Mouse (Mus musculus) retina, embryonic 14.5 days (tissue): ENCODE measurements around the gene Igsf11.

Experiments used
- DNase-seq: peaks from one replicate; pipeline ENCODE4 v3.0.0-alpha.2; 2015; ENCODE audit warnings: low spot score

Igsf11 gene

GRCm38 (mm10) chr16:38892371-38892770 lies at the start of gene Igsf11:
TSS of gene Igsf11 (plus strand) at chr16:38892671.
- DNase-seq: no peak

GRCm38 (mm10) chr16:38858120-38858749 lies 34.2 kb upstream of the Igsf11 start:
- DNase-seq: peak; percentile 75

GRCm38 (mm10) chr16:38860548-38860947 lies 31.9 kb upstream of the Igsf11 start:
- no peak for DNase-seq

DNA sequence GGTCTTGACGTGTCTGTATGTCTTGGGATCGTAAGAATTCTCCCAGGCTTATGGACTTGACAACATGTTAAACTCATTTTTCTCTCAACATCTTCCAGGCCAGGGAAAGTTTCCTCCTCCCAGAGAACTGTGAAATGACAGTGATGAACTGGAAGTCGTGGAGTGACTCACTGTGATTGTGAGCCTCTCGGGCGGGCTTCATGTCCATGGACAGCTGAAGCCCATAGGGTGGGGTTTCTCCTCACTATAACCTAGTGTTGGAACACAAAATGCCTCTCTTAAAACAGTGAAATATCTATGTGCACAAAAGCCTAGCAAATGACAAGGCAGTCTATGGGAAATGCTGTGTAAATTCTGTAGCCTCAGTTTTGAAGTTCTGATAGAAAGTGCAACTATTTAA lies 28.1 kb upstream of the Igsf11 start:
- DNase-seq: no peak

DNA sequence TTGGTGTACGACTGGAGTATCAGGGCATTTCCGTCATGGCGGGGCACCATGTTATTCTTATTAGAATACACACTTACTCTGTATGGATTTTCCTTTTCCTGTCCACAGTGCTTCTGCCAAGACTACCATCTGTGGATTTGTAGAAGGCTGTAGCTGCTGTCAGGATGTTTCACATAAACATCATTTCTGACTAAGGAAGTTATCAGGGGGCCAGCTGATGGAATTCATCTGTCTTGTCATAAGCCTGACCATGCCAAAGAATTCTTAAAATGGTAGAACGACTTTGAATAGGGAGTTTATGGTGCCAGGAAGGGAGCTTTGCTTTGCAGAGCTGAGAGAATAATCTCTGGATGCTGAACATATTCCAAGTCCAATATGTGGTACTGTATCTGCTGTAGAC lies 19.2 kb upstream of the Igsf11 start:
- DNase-seq: no peak

GRCm38 (mm10) chr16:38874481-38874880 lies 18.0 kb upstream of the Igsf11 start:
- no peak for DNase-seq

GRCm38 (mm10) chr16:38898816-38899425 lies 6.5 kb downstream of the Igsf11 start:
- no peak for DNase-seq

DNA sequence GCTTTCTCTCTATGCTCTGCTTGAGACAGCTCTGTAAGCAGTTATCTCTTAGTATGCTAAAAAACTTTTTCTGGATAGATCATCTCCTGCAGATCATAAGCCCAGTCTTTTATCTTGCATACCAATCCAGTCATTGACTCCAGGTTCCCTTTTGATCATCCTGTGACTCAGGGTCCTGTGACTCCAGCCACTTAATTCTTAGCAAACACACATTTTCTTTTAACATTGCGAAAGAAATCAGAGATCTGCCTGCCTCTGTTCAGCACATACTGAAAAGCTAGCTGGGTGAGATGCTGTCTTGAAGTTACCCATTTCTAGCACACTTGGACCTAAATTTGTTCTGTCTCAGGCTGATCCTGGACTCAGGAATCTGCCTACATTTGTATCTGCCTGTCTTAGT lies 7.6 kb downstream of the Igsf11 start:
- DNase-seq: no peak

DNA sequence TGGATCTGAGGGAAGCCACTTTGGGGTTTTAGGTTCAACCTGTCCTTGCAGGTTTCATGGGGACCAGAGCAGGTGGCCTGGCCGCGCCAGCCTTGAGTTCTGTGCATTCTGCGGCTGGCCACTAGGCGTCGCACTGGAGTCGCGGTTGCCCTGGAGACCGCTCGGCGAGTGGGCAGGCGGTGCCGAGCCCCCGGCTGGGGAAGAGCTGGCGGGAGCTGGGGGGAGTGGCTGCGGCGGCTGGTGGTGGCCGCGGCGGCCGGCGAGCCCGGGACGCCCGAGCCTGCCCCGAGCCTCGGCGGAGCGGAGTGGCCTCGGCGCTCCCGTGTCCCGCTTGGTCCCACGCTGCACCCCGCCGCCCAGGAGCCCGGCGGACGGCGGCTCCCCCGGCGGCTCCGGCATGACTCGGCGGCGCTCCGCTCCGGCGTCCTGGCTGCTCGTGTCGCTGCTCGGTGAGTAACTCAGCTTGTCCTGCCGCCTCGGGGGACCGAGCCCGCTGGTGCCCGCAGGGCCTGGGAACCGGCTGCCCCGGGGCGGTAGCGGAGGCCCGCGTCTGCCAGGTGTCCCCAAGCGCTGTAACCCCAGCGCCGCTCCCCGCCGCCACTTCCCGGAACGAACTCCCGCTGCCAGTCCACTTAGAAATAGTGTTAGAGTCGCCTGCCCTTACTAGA lies 9.8 kb downstream of the Igsf11 start:
- peak; percentile 93 for DNase-seq

DNA sequence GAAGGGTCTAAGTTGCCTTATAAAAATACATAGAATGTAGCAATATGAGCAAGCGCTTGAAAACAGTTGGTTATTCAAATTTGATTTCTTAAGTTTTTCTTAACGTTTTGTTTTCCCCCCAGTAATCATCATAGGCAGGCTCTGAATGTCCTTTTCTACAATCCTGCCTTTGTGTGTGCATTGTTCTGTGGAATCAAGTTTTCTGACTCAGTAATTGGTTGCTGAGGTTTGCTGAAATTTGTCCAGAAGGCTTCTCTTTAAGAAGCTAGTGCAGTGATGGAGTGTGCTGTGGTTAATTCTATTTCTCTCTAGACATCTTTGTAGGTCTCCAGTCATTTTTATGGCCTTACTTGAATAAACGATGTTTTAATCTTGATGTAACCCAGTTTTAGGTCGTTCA lies 10.5 kb downstream of the Igsf11 start:
- no peak for DNase-seq

GRCm38 (mm10) chr16:38904202-38904601 lies 11.7 kb downstream of the Igsf11 start:
- DNase-seq: no peak

- DNase-seq: peak; percentile 52
These were observed 13.4 kb downstream of the Igsf11 start for GRCm38 (mm10) chr16:38905911-38906310.

DNA sequence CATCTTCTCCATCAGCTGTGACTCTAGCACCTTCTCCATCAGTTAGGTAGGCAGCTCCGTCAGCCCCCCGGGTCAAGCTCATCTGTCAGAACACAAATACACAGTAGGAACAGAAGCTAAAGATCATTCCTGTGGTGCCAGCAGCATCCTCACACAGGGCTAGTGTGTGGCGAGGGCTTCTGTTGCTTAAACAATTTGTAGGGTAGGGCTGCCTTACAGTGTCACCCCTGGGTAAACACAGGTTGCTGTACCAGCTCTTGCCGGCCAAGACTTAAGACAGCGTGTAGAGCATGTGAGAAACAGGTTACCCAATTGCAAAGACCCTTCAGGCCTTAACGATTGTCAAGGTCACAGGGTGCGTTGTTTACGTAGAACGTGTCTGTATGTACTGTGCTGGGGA lies 15.8 kb downstream of the Igsf11 start:
- no peak for DNase-seq

- DNase-seq: no peak
These were observed 17.0 kb downstream of the Igsf11 start for GRCm38 (mm10) chr16:38909506-38909905.

DNA sequence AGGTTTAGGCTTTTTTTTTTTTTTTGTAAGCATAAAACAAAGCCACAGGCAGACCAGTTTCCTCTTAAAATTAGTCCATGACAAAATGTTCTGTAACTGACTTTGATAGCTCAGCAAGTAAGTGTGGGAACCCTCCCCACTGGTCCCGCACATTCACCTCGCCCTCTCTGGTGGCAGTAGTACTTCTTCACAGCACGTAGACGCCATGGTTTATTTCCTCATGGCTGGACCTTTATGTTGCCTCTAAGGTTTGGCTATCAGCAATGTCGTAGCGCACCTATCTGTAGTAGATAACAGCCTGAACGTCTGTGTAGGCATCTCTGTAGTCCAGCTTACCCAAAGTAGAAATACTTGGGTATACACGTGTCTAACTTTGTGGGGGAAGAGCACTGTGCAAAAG lies 17.6 kb downstream of the Igsf11 start:
- DNase-seq: no peak

GRCm38 (mm10) chr16:38915451-38915850 lies 23.0 kb downstream of the Igsf11 start:
- DNase-seq: no peak

DNA sequence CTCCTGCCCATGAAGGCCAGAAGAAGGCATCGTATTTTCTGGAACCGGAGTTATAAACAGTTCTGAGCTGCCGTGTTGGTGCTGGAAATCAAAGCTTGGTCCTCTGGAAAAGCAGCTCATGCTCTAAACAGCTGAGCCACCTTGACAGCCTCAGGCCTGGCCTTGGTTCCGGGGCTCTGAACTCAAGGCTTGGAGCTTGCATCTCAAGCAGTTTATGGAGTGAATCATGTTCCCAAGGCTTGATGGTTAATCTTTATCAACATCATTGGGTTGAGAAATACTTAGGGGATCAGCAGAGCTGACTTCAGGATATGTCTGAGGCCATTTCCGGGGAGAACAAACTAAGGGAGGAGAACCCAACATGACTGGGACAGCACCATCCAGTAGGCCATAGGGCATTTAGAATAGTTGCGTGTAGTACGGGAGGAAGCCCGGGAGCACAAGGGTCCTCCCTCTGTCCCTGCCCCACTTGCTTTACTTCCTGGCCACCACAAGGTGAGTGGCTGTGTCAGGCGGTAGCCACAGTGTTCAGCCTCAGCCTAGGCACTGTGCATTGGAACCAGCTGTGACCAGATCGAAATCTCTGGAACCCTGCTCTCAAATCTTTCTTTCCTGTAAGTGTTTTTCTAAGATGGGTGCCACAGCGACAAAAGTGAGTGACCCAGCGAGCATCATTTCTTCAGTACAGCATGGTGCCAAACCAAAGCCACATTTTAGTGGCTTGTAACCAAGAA lies 23.7 kb downstream of the Igsf11 start:
- DNase-seq: no peak

GRCm38 (mm10) chr16:38916885-38917284 lies 24.4 kb downstream of the Igsf11 start:
- no peak for DNase-seq

GRCm38 (mm10) chr16:38918121-38918520 lies 25.6 kb downstream of the Igsf11 start:
- no peak for DNase-seq

GRCm38 (mm10) chr16:38920488-38920887 lies 28.0 kb downstream of the Igsf11 start:
- DNase-seq: no peak

DNA sequence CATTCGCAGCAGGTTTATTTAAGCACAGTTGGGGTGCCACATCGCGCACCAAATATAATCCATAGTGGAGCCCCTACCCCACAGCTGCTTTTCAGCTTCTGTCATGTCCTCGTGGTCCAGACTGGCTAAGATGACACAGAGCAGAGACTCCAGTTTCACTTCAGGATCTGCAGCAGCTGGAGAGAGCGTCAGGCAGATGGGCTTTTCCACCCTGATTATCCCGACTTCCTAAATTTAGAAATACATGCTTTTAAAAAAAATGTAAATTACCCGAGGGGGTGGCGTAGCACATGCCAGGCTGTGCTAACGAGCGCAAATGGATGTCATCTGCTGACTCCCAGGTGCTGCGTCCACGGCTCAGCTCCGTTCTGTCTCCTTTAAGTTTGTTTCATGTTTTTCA lies 32.5 kb downstream of the Igsf11 start:
- DNase-seq: peak; percentile 49

DNA sequence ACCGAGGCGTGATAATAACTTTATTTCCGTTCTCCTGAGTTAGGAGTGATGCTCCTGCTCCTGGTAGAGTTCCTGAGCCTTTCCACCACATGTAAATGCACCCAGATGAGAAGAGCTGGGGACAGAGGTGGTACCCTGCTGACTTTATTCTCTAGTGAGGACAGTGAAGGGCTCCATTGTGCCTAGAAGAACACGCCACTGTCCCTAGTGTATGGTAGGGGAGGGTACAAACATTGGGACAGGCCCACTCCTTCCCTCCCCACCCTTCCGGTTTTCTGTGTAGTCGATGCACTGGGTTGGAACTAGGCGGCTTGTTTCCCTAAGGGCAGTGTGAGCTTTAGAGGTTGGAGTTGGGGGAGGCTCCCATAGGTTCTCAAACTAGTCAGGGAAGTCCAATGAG lies 36.3 kb downstream of the Igsf11 start:
- DNase-seq: no peak

- DNase-seq: no peak
These were observed 39.0 kb downstream of the Igsf11 start for GRCm38 (mm10) chr16:38931519-38931918.
